Mouse (Mus musculus) common myeloid progenitor, adult 5-6 weeks (primary cell): ENCODE results near the gene Vsx2. TPM values are rescaled to one million over a fixed set of nuclear protein-coding genes. Genes with fewer than 3 reads are reported as not detected.
A peak's percentile ranks its signal among the peaks of the same experiment; 100 is the strongest.

Experiments used
- ATAC-seq: replicated peaks from 2 replicates; pipeline ENCODE4 v1.8.0; 2016; ENCODE audit warnings: low read depth, mild to moderate bottlenecking, moderate TSS enrichment, inconsistent platforms; ENCODE audit not compliant: poor library complexity, severe bottlenecking
- total RNA-seq: library from RNA; stranded (forward); fragments of 200-1000, 187-1606 nt; gene quantifications from 2 replicates; pipeline ENCODE4 v1.2.3, GENCODE M21; 2017

The Vsx2 gene
- total RNA-seq: not detected in 2 replicates

GRCm38 (mm10) chr12:84569336-84569970, at the start of gene Vsx2:
TSS of gene Vsx2 (plus strand) at chr12:84569762.
- no peak for ATAC-seq

DNA sequence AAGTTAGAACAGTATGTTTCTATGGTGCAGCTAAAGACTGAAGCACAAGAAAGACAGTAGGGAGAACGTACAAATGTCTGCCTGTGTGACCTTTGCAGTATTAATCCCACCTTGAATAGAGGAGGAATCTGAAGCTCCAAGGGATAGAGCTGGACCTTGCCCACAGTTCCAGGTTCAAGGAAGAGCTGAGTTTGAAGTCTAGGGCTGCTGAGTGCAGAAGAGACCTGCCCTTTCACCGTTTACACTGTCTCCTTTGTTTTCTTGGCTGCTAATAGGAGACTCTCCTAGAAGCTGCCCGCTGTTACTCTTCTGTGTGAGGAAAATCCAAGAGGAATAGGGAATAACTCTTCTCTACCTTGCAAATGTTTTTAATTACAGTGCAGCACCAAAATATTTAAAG, 45.8 kb upstream of the Vsx2 start:
- no peak for ATAC-seq

- no peak for ATAC-seq
Measured at GRCm38 (mm10) chr12:84524147-84525050, 45.2 kb upstream of the Vsx2 start.

DNA sequence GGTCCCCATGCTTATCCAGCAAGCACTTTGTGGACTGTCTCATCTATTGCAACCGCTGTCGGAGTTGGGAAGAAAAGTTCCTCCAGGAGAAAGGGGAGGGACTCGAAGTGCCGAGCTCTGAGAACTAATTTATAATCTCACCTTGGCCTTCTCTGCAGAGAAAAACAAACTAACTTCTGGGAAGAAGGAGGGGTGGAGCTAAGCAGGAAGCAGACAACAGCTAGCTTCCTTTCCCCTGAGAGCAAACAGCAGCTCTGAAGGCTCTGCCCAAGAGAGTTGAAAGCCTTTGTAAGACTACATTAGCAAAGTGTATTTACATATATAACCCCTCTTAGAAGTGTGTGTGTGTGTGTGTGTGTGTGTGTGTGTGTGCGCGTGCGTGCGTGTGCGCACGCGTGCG, 44.1 kb upstream of the Vsx2 start:
- ATAC-seq: 0 out of 2 replicates have a peak, but pooled peaks have one; percentile 39

DNA sequence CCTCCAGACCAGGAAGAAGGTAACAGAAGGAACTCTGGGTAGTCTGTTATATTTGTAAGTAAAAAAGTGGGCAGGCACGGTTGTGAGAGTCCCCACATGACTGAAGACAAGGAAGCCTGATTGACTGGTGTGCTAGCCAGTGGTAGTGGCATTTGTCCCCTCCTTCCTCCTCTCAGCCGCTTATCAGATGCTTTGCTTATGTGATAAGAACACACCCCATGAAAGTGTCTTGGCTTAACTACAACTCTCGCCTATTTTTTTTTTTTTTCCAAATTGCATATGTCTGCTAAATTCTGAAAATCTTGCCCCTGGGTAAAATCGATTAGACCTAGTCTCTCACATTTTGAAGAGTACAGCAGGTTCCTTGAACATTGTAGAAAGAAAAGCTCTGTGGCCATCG, 39.1 kb upstream of the Vsx2 start:
- ATAC-seq: no peak

DNA sequence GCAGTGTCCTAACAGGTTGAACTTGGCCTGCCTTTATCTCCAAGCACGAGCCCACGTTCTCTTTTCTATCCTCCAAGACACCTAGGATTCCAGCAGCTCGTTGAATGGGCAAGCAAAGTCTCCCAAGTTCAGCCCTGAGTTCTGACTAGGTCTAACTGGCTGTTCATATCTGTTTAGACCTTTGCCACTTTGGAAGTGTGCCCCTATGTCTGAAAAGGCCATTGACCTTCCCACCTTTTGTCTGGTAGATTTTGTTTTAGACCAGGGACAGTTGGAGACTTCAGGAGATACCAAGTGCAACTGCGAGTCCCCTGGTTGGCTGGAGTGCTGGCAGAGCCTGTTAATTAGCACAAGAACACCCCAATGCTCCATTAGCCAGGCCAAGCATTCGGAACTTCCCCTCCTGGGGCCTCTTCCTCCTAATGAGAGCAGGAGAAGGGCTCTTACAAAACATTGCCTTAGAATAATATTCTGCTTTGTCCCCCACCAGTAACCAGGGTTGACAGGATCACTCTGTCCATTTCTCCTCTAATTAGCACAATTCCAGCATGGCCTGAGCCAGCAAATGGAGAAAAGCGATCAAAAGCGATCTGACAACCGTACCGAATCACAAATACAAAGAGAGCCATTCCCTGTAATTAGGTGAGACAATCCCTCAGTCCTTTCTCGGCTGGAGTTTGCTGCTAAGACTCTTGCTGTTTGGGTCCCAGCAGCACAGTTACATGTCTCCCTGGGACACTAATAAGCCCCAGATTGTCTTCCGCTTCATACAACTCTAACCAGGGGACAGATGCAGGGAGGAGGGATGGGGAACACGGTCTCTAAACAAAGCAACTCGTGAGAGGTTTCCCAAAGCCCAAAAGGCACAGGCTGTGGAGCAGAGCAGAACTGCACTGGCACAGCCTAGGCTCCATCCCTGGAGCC, 37.4 kb upstream of the Vsx2 start:
- no peak for ATAC-seq

GRCm38 (mm10) chr12:84532830-84533199, 36.7 kb upstream of the Vsx2 start:
- ATAC-seq: no peak

DNA sequence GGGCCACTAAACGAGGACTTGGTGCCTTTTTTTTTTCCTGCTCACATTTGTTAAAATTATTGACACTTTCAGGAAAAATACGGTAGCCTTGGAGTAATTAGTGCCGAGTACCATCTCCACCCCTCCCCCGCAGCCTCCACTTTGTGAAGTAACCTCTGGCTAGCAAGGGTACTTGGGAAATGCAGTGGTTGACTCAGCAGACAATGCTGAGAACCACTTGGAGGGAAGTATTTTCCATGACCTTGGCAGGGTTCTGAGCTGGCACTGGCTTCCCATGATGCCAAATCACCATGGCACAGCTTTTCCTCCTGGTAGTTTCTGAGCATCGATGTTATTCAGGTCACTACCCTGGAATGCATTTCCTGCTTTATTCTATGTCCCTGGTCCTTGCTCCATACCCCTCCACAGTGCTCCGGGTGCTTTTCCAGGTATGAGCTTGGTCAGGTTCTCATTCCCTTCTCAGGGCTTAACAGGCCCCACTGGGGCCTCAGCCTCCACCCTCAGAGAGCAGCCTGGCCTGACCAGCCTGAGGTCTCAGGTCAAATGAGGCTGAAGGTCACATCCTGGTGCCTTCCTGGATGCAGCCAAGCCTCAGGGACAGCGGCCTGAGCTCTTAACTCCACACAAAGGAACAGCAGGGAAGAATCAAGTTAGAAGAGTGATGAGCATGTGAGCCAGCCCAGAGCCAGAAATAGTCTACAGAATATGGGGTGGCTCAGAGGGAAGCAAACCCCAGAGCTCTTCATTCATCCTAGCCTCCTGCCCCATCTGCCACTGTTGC, 35.7 kb upstream of the Vsx2 start:
- no peak for ATAC-seq

- 0 out of 2 replicates have a peak, but pooled peaks have one; percentile 32 for ATAC-seq
Measured at GRCm38 (mm10) chr12:84539537-84539936, 30.0 kb upstream of the Vsx2 start.

DNA sequence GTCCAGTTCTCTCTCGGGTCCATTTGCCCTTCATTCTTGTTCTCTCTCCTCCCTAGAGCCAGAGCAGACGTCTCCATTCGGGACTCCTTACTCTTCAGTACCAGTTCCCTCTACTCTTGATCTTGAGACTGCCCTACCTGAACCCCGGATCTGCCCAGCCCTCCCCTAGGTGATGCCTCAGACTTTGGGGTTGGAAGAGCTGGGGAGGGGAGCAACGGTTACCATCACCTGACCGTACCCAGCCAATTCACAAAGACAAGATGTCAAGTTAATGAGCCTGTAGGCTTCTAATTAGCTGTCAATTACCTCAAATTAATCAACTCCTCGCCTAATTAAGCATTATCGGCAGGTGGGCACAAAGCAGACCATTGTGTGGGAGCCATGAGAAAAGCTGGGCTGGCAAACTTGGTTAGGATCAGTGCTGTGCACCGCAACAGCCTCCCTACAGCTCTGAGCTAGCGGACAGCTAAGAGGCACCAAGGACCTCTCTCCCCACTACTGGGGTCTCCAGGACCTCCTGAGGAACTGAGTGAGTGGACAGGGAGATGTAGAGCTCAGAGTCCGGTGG, 28.1 kb upstream of the Vsx2 start:
- ATAC-seq: no peak

GRCm38 (mm10) chr12:84546028-84546427, 23.5 kb upstream of the Vsx2 start:
- peak; percentile 93 for ATAC-seq

GRCm38 (mm10) chr12:84546577-84547085, 22.9 kb upstream of the Vsx2 start:
- ATAC-seq: no peak

DNA sequence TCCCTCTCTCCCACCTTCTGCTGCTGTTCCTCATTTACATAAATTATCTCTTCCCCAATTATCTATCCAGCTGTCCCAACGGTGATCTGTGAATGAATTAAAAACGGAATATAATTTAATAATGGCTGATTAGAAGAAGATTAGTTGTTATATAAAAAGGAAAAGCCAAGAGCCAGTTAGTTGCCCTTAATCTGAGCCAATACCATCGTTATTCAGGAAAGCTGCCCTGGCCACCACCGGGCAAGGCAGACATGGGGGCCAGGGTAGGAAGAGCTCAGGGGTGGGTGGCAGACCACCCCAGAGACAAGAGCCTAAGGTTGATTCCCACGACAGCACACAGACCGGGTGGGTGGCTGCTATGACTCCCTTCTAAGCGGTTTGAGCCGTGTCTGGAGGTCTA, 21.3 kb upstream of the Vsx2 start:
- no peak for ATAC-seq

- ATAC-seq: 0 out of 2 replicates have a peak, but pooled peaks have one; percentile 50
Measured at GRCm38 (mm10) chr12:84555218-84555617, 14.3 kb upstream of the Vsx2 start.

DNA sequence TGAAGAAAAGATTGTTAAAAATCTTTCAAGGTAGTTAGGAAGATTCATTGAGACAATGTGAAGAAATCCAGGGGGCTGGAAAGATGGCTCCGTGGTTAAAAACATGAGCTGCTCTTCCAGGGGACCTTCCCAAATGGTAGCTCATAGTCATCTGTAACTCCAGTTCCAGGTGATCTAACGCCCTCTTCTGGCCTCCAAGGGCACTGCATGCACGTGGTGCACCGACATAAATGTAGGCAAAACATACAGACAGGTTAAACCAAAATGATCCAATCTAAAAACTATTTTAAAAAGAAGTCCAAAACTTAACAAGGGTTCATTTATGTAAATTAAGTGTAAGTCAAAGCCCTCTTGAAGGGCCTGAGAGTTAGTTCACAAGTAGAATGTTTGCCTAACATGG, 7.0 kb upstream of the Vsx2 start:
- no peak for ATAC-seq

DNA sequence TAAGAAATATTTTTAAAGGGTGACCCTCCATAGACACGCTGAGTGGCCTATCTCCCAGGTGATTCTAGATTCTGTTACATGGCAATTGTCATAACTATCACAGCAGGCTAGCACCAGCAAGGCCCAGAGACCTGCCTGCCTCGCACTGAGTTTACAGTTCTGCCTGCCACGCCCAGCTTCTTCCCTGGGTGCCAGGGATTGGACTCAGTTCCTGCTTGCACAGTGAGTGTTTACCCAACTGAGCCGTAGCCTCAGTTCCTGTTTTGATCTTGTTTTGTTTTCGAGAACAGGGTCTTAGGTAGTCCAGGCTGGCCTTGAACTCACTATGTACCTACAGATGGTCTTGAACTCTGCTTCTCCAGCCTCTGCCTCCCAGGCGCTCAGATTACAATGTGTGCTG, 2.0 kb upstream of the Vsx2 start:
- ATAC-seq: no peak

GRCm38 (mm10) chr12:84569976-84570693, 573 bp downstream of the Vsx2 start:
- no peak for ATAC-seq

- ATAC-seq: no peak
Measured at GRCm38 (mm10) chr12:84570694-84571415, 1.3 kb downstream of the Vsx2 start.
